Mouse (Mus musculus) granulocyte monocyte progenitor cell, adult 5-6 weeks (primary cell): Measurements from ENCODE around the gene Tns4. TPM values are rescaled to one million over a fixed set of nuclear protein-coding genes. Genes with fewer than 3 reads are reported as not detected.

Source experiments
- ATAC-seq: replicated peaks from 2 replicates; pipeline ENCODE4 v1.8.0; 2016; ENCODE audit warnings: mild to moderate bottlenecking, moderate TSS enrichment, inconsistent platforms; ENCODE audit not compliant: poor library complexity, severe bottlenecking
- total RNA-seq, 2 experiments: library from RNA; stranded (forward) in 1 of 2; stranded (reverse) in 1 of 2; fragments of 200-712, 200-1000 nt in 1 of 2; fragments of >200 nt in 1 of 2; fragmentation: Nextera tagmentation in 1 of 2; gene quantifications; 2 replicates each; pipeline ENCODE4 v1.2.3; 2014 to 2017

The Tns4 gene
- total RNA-seq, 2 experiments from 2014 or later: 0.62 to 2.8 TPM

DNA sequence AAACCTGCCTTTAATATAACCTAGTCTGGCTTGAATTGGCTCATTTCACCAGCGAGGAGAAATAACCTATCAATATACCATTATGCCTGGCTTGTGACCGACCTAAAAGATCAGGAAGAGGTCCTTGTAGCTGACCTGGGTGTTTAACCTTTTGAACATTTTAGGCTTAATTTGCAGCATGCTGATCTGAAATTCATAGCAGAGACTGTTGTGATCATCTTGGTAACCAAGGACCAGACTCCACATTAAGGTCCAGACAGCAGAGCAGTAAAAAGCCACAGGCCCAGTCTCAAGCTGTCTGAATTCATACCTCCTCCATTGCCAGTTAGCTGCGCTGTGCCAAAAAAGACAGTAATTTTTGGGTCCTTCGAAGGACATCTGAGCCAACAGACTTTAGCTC lies 6.7 kb upstream of the Tns4 start:
- no peak for ATAC-seq

DNA sequence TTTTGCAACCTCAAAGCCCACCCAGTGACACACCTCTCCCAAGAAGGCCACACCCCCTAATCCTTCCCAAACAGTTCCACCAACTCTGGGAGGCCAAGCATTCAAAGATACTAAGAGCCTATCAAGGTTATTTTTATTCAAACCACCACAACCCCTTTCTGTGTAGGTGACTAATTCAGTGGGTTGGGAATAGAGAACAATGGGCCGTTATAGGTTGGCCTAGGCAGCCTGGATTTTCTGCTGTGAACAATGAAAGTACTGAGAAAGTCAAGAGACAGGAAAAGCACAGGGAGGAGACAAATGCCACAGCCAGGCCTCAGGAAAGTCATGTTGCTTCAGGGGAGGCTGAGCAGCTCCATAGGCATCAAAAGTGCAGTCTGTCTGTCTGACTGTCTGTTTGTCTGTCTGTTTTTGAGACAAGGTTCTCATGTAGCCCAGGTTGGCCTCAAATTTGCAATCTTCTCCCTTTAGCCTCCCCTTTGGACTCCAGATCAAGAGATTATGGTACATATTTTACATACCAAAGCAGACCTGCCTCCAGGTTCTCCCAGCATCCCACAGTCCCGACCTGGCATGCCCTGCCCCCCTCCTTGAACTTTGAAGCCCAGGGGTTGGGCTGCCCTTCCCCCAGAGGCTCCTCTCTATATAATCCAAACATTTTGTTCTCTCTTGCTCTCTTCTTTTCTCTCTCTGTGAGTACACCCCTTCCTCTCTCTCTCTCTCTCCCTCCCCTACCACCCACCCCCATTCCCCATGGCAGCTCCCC lies 6.0 kb upstream of the Tns4 start:
- no peak for ATAC-seq

DNA sequence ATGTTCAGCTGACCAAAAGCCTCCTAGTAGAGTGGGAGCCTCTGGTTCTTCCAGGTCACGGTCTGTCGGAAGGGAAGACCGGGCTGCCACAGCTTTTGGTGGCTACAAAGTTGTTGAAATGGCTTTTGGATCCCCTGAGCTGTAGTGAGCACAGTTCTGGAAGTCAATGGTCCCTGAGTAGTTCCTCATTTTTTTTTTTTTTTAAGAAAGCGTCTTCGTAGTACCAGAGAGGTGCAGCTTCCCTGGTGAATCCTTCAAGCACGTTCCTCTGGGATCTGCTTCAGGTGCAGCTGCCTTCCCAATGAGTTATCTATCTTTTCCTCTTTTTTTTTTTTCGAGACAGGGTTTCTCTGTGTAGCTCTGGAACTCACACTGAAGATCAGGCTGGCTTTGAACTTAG lies 4.6 kb upstream of the Tns4 start:
- peak; percentile 50 for ATAC-seq

- no peak for ATAC-seq
Observed at GRCm38 (mm10) chr11:99091666-99092065, 2.6 kb upstream of the Tns4 start.

- no peak for ATAC-seq
Observed at GRCm38 (mm10) chr11:99090391-99090790, 1.3 kb upstream of the Tns4 start.

- ATAC-seq: no peak
Observed at GRCm38 (mm10) chr11:99088486-99088885, 620 bp downstream of the Tns4 start.

DNA sequence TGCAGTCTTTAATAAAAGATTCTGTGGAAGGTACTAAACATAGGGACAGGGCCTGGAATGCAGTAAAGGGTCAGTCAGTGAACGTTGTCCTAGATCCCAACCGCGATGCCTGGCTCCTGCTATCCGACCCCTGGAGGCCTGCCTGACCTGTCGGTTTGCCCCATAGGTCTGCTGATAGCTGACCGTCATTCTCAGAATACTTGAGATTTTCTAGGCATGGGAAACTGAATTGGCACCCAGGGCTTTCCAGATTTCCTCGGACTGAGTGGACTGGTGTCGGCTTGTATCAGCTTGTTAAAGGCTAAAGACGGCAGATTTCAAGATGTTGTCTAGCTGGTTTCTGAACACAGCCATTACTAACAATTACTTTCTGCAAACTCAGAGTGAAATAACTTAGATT lies 4.7 kb downstream of the Tns4 start:
- no peak for ATAC-seq

DNA sequence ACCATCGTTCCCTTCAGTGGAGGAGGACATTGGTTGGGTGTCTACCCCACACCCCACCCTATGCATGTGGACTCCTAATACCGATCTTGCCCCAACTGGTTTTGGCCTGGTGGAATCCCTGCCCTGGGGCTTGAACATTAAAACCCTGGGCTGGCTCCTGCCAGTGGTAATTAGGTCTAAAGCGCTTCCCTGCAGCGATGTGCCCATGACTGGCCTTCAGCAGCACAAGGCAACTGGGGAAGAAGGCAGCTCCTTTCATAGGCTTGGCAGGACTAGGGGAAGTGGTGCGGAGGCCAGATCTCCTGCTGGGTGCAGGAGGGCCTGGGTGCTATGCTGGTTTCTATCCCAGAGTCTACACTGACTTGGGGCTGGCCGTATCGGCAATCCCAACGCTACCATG lies 5.6 kb downstream of the Tns4 start:
- no peak for ATAC-seq

DNA sequence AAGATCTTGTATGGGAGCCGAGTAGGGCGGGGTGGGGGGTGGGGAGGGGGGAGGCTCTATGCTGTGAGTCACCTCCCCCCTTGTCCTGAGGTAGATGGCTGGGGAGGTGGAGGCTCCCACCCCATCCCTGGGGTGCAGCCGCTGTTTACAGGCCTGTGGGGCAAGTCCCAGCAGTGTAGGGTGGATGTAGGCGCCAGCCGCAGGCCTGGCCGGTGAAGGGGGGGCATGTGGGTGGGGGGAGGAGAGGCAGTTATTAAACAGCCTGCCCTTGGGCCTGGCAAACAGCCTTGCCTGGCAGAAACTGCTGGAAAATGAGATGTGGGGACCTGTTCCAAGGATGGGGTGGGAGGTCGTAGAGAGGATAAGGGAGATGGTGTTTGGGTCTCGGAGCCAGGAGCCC lies 7.0 kb downstream of the Tns4 start:
- ATAC-seq: no peak

GRCm38 (mm10) chr11:99081566-99081965 lies 7.5 kb downstream of the Tns4 start:
- ATAC-seq: peak; percentile 39

DNA sequence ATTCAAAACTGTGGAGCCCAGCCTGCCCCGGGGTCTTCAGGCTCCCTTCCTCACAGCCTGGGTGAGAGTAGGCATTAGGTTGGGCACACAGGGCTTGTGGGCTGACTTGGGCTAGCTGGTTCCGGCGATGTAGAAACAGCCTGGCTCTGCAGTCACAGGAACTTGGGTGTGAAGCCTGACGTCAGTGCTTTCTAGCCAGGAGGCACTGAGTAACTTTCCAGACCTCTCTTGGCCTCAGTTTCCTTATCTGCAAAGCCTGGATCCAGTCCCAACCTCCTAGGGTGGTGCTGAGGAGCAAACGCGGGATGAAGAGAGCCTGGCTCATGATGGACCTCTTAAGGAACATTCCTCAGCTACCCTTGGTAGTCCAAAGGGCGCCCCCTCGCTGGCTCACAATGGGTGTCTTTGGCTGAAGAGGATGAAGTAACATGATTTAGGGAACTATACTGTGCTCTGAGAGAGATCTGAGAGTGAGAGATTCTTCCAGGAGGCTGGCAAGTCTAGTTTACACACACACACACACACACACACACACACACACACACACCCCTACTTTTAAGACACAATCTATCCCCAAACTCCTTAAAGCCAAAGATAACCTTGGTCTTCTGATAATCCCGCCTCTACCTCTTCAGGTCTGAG lies 8.1 kb downstream of the Tns4 start:
- ATAC-seq: peak; percentile 70

DNA sequence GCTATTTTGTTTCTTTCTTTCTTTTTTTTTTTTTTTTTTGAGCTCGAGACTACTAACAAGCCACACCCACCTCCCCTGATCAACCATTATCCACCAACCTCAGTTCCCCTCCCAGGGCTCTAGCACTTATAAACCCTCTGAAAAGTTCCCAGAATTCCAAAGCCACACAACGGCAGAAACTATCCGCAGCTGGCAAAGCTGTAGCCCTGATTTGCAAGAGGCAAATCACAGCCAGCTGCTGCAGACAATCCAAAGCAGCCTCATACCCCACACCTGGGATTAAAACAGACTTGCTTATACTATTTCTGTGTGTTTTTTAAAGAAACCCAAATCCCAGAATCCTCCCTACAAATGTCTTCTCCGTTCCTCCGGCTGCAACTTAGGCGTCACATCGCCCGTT lies 11.2 kb downstream of the Tns4 start:
- no peak for ATAC-seq

DNA sequence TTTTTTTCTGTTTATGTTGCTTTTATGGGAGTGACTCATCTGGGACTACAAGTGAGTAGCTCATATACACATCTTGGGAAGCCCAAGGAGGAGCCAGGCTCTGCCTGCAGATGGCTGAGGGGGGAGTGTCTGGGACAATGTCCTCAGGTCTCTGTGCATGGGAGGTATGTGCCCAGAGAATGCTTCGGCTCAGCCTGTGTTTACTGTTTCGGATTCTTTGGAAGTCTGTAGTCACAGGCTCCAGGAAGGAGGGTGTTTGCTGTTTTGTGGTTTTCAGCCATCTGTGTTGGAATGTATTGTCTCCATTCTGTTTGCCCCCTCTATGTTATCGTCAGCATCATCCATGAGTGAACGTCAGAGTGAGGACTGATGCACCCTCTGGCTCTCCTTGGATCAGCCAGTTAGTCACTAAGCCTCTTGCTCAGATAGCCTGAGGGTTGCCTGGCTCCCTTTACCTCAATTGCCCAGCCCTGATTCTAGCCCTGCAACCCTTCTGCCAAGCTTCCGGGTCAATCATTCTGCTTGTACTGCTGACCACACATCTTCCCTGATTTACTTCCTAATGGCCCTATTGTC lies 12.3 kb downstream of the Tns4 start:
- ATAC-seq: no peak

GRCm38 (mm10) chr11:99073781-99074180 lies 15.3 kb downstream of the Tns4 start:
- ATAC-seq: peak; percentile 86

DNA sequence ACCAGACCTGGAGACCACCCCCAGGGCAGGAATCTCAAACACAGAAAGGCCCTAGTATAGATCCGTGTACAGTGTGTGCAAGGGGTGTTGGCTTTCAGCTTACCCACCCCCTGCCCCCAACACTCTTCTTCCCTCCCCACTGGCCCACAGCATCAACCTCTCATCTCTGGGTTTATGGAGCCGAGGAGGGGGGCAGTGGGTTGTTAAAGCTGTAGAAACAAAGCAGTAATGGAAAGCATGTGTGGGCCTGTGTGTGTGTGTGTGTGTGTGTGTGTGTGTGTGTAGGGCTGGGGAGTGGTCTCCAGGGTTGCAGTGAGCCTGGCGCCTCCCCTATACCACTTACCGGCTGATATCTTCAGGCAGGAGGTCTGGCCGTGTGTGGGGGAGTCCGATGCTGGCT lies 17.2 kb downstream of the Tns4 start:
- ATAC-seq: no peak

GRCm38 (mm10) chr11:99068455-99068854 lies 20.7 kb downstream of the Tns4 start:
- peak; percentile 54 for ATAC-seq

- no peak for ATAC-seq
Observed at GRCm38 (mm10) chr11:99067591-99067990, 21.5 kb downstream of the Tns4 start.

- peak; percentile 91 for ATAC-seq
Observed at GRCm38 (mm10) chr11:99065979-99066378, 23.1 kb downstream of the Tns4 start.

- no peak for ATAC-seq
Observed at GRCm38 (mm10) chr11:99065353-99065752, 23.8 kb downstream of the Tns4 start.

DNA sequence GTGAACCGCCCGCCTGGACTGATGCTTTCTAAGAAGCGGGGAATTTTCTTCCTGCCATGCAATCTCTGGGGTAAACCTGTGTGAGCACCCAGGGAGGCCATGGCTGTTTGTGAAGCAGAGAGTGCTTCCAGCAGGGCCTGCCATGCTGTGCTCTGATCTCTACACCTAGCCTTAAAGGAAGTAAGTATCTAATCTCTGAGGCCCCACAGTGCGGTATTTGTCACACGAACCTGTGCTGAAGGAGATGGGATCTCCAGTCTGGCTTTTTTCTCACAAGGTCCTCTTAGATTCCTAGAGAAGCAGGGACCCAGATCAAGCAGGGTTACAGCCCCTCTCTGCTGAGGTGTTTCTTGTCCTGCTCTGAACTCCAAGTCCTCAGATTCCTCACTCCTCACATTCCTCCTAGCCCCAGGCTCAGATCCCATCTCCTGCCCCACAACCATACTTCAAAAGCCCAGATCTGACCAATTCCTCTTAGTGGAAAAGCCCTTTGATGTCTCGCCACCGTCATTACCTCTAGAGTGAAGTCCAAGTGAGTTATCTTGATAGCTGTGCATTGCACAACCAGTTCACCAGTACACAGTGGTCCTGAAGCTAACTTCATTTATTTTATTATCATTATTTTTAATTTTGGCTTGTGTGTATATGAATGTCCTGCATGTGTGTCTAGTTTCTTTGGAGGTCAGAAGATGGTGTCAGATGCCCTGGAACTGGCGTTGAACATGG lies 25.5 kb downstream of the Tns4 start:
- ATAC-seq: no peak

- ATAC-seq: no peak
Observed at GRCm38 (mm10) chr11:99062661-99063060, 26.4 kb downstream of the Tns4 start.
